Mouse (Mus musculus): Measurements from ENCODE around the gene Zfp78. TPM values are rescaled to one million over a fixed set of nuclear protein-coding genes. Genes with fewer than 3 reads are reported as not detected.

Gene Zfp78
- 3.3 TPM in 2 replicates for polyA plus RNA-seq (2015; fragmentation: Nextera tagmentation; extraction: Ambion mirVana)

DNA sequence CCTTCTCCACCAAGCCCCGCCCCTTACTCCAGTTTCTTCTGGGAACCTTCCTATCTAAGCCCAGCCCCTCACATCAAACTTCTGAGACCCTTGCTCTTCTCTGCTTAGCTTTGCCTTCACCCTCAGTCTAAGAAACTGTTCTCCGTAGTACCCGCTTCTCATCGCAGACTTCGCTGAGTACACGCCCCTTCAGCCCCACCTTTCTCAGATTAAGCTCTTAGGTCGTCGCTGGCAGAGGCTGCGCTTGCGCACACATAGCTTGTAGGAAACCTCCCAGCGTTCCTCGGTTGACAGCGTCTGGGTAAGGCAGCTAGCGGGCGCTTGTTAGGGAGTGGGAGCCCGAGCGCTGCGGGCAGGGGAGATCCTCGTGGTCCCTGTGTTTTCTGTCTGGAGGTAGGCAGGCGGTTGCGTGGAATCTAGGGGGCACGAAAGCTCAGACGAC, at the start of gene Zfp78:
Gene Zfp78, plus strand, starts transcription at position 234 of the 442 bp plus-strand sequence.
- peaks cover 11% of the 10 kb centered on the region for H3K4me1 ChIP-seq
- peak within 1 kb of the TSS; percentile 50 for H3K4me3 ChIP-seq
- H3K27me3 ChIP-seq = no peaks in the 10 kb centered on the region
- peak; percentile 84 for ATAC-seq
- H3K4me2 ChIP-seq = peak within 1 kb of the TSS; percentile 61
- H3K27ac ChIP-seq = peak within 1 kb of the TSS; percentile 89
- H3K9me3 ChIP-seq (replicated peaks) = no peaks in the 10 kb centered on the region
- no peaks in the 10 kb centered on the region for H3K36me3 ChIP-seq (ENCODE audit: poor library complexity, severe bottlenecking)
- WGBS = under 1% methylated on average over 23 of the region's 23 CpGs
- peak within 1 kb of the TSS; percentile 73 for H3K9ac ChIP-seq

GRCm38 (mm10) chr7:6330458-6331232, 32.4 kb upstream of the Zfp78 start:
- Histone ChIP-seq H3K9ac (peak overlapping the region; percentile 79), H3K27me3 (no peaks in the 10 kb centered on the region), H3K9me3 (replicated peaks) (no peaks in the 10 kb centered on the region), H3K4me1 (peaks cover 12% of the 10 kb centered on the region; the same call in 1 of the 2 replicates), H3K4me2 (peak overlapping the region; percentile 70), H3K27ac (peak overlapping the region; percentile 85), H3K36me3 (ENCODE audit: poor library complexity, severe bottlenecking) (peaks cover 5% of the 10 kb centered on the region; the same call in 1 of the 2 replicates), H3K4me3 (peak overlapping the region; percentile 55)
- WGBS = 16% methylated on average over 23 of the region's 23 CpGs
- ATAC-seq = peak; percentile 87

DNA sequence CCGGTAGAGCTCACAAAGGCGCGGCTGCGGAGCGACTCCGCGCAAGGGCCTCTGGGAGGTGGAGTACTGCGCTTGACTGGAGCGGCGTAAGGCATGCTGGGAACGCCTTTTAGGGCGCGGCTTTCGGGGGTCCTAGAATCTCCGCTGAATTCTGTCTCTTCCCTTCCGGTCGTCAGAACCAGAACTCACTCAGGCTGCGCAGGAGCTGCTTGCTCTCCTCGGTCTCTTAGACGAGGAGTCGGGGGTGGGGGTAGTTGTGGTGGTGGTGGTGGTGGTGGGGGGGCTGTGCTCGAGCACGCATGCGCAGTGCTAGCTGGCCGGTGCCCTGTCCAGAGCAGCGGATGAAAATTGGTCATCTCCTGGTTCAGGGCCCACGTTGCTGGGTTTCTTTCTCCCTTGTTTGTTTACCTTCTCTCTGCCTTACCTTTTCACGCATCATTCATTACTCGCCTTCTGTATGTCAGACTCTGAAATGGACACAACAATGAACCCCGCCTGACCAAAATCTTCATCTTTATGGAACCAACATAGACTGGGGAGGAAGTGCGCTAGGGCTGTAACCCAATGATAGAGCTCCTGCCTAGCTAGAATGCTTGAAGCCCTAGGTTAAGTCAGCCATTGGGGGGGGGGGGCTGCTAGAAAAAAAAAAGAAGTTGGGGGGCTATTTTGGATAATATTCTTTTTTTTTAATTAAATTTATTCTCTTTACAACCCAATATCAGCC, 31.7 kb upstream of the Zfp78 start, which contains the start of gene Zfp583:
Gene Zfp583, minus strand, starts transcription at position 53 of the 724 bp plus-strand sequence.
- Histone ChIP-seq H3K9ac (peak within 1 kb of the TSS; percentile 79), H3K9me3 (replicated peaks) (no peaks in the 10 kb centered on the region), H3K27me3 (no peaks in the 10 kb centered on the region), H3K4me1 (peaks cover 12% of the 10 kb centered on the region; the same call in 1 of the 2 replicates), H3K4me2 (peak within 1 kb of the TSS; percentile 70), H3K27ac (peak within 1 kb of the TSS; percentile 85), H3K4me3 (peak within 1 kb of the TSS; percentile 55), H3K36me3 (ENCODE audit: poor library complexity, severe bottlenecking) (peaks cover 5% of the 10 kb centered on the region; the same call in 1 of the 2 replicates)
- ATAC-seq = peak; percentile 94
- 7% methylated on average over 28 of the region's 31 CpGs for WGBS

GRCm38 (mm10) chr7:6339865-6340264, 23.2 kb upstream of the Zfp78 start:
- no peak for ATAC-seq
- H3K4me3 ChIP-seq = no peak overlapping the region
- no peak overlapping the region for H3K27ac ChIP-seq
- H3K27me3 ChIP-seq = no peaks in the 10 kb centered on the region
- H3K4me2 ChIP-seq = no peak overlapping the region
- peaks cover 4% of the 10 kb centered on the region; the same call in 1 of the 2 replicates for H3K4me1 ChIP-seq
- no peak overlapping the region for H3K9ac ChIP-seq
- no peaks in the 10 kb centered on the region for H3K36me3 ChIP-seq (ENCODE audit: poor library complexity, severe bottlenecking)
- 81% methylated on average over 5 of the region's 5 CpGs for WGBS
- no peaks in the 10 kb centered on the region for H3K9me3 ChIP-seq (replicated peaks)

DNA sequence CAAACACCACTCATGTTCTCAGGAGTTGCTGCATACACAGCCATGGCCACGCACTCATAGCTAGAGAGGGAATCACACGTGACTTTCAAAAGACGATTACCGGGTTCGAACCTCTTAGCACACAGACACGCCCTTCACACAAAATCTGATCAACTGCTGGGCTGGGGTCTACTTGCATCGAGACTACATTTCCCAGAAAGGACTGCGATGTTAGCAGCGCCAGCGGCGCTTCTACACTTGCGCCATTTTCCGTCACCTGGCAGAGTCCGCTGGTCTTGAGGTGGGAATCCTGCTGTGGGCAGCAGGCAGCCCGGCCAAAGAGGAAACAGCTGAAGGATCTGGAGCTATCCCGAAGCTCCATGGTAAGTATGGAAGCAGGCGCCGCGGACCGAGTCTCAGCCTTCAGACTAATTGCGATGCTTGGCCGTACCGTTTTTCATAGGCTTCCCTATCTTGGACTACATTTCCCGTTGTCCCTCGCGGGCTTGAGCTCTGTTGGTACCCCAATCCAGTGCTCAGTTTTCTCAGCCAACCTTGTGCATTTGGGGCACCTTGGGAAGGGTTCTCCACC, 19.5 kb upstream of the Zfp78 start, which contains the start of gene Gm3854:
Gene Gm3854, plus strand, starts transcription at position 259 of the 571 bp plus-strand sequence.
- no peaks in the 10 kb centered on the region for H3K36me3 ChIP-seq (ENCODE audit: poor library complexity, severe bottlenecking)
- peak within 1 kb of the TSS; percentile 55 for H3K27ac ChIP-seq
- peaks cover 4% of the 10 kb centered on the region; the same call in 1 of the 2 replicates for H3K4me1 ChIP-seq
- H3K4me3 ChIP-seq = peak within 1 kb of the TSS; percentile 53
- ATAC-seq = peak; percentile 95
- no peaks in the 10 kb centered on the region for H3K27me3 ChIP-seq
- peak within 1 kb of the TSS; percentile 54 for H3K4me2 ChIP-seq
- H3K9ac ChIP-seq = peak within 1 kb of the TSS; percentile 62
- no peaks in the 10 kb centered on the region for H3K9me3 ChIP-seq (replicated peaks)
- under 1% methylated on average over 26 of the region's 26 CpGs for WGBS

- Histone ChIP-seq H3K4me1 (peaks cover 4% of the 10 kb centered on the region; the same call in 1 of the 2 replicates), H3K9me3 (replicated peaks) (no peaks in the 10 kb centered on the region), H3K4me2 (peak overlapping the region; percentile 54), H3K36me3 (ENCODE audit: poor library complexity, severe bottlenecking) (no peaks in the 10 kb centered on the region), H3K9ac (0 out of 2 replicates have a peak overlapping the region, but pooled peaks have one; percentile 21), H3K27me3 (no peaks in the 10 kb centered on the region), H3K27ac (no peak overlapping the region), H3K4me3 (peak overlapping the region; percentile 53)
- 30% methylated on average over 10 of the region's 10 CpGs for WGBS
- no peak; the same call in 1 of the 2 replicates for ATAC-seq
Measured at GRCm38 (mm10) chr7:6344124-6344523, 19.0 kb upstream of the Zfp78 start.

DNA sequence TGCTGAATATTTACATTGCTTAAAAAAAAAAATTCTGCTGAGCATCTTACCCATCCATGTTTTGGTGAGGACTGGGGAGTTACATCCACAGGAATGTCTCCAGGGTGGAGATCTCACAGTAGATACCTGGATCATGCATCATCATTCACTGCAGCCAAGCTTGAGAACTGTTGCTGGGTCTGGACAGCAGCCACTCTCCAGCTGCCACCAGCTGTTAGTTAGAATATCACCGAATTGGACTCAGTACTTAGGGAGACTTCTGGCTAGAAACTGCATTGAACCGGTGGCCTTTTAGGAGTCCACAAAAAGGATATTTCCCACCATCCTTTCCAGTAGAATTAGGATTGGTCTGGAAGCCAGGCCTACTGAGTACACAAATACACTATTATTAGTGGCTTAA, 5.0 kb upstream of the Zfp78 start:
- peaks cover 15% of the 10 kb centered on the region for H3K36me3 ChIP-seq (ENCODE audit: poor library complexity, severe bottlenecking)
- H3K9me3 ChIP-seq (replicated peaks) = no peaks in the 10 kb centered on the region
- no peak overlapping the region for H3K4me3 ChIP-seq
- H3K4me2 ChIP-seq = no peak overlapping the region
- 73% methylated on average over 2 of the region's 2 CpGs for WGBS
- H3K9ac ChIP-seq = no peak overlapping the region
- H3K27ac ChIP-seq = no peak overlapping the region
- ATAC-seq = no peak
- H3K4me1 ChIP-seq = no peaks in the 10 kb centered on the region
- H3K27me3 ChIP-seq = no peaks in the 10 kb centered on the region

GRCm38 (mm10) chr7:6358937-6359590, 4.0 kb upstream of the Zfp78 start:
- Histone ChIP-seq H3K4me3 (no peak overlapping the region), H3K36me3 (ENCODE audit: poor library complexity, severe bottlenecking) (peaks cover 6% of the 10 kb centered on the region), H3K9me3 (replicated peaks) (no peaks in the 10 kb centered on the region), H3K27ac (no peak overlapping the region), H3K9ac (no peak overlapping the region), H3K27me3 (no peaks in the 10 kb centered on the region), H3K4me1 (peaks cover 6% of the 10 kb centered on the region), H3K4me2 (no peak overlapping the region)
- 55% methylated on average over 10 of the region's 10 CpGs for WGBS
- no peak for ATAC-seq

DNA sequence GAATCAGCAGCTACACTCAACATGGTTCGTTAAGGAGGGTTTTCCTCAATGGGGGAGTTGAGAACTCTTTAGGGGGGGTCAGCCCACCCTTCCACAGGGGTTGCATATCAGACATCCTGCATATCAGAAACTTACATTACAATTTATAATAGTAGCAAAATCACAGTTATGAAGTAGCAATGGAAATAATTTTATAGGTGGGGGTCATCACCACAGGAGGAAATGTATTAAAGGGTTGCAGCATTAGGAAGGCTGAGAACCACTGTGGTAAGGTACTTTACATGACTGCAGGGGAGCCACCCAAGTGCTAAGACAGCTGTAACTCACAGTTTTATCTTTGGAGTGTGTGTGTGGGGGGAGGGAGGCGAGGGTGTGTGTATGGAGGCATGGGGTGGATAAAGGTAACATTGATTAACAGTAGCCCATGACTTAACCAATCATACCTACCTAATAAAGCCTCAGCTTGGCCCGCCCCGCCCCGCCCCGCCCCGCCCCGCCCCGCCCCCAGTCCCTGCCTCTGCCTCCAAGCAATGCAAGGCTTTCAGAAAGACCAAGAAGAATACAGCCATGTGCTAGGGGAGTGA, 2.5 kb upstream of the Zfp78 start:
- WGBS = 12% methylated on average over 9 of the region's 9 CpGs
- no peak for ATAC-seq
- H3K27me3 ChIP-seq = no peaks in the 10 kb centered on the region
- no peaks in the 10 kb centered on the region for H3K9me3 ChIP-seq (replicated peaks)
- H3K27ac ChIP-seq = no peak overlapping the region
- H3K4me3 ChIP-seq = no peak overlapping the region
- H3K4me2 ChIP-seq = no peak overlapping the region
- no peaks in the 10 kb centered on the region for H3K36me3 ChIP-seq (ENCODE audit: poor library complexity, severe bottlenecking)
- no peak overlapping the region for H3K9ac ChIP-seq
- peaks cover 11% of the 10 kb centered on the region for H3K4me1 ChIP-seq

DNA sequence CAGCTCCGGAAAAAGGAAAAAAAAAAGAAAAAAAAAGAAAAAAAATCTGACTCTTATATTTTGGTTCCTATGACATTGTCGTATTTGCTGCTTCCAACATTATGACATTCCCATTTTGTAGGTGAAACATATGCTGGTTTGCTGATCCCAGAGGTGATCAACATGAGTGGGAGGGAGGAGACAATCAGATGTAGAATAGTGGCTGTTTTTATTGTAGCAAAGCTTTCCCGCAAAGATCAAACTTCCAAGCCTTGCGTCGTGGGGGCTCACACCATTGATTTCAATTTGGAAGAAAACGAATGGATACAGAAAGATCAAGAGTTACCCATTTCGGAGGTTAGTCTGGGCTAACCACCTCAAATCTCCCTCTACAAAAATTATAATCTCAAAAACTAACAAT, 1.3 kb upstream of the Zfp78 start:
- Histone ChIP-seq H3K9ac (peak overlapping the region; percentile 60), H3K9me3 (replicated peaks) (no peaks in the 10 kb centered on the region), H3K27me3 (no peaks in the 10 kb centered on the region), H3K4me2 (peak overlapping the region; percentile 61), H3K4me1 (peaks cover 11% of the 10 kb centered on the region), H3K4me3 (peak overlapping the region; percentile 50), H3K36me3 (ENCODE audit: poor library complexity, severe bottlenecking) (no peaks in the 10 kb centered on the region), H3K27ac (peak overlapping the region; percentile 89)
- WGBS = 26% methylated on average over 7 of the region's 7 CpGs
- ATAC-seq = no peak
